Mouse (Mus musculus) c-Kit-positive CD71-positive TER-119-negative erythroid progenitor cells, embryonic 14.5 days (primary cell): ENCODE measurements around the gene Gm7137.
"Not testable (repeated sequence)": the region's sequence is repeated elsewhere in the genome, so short reads cannot be mapped to it uniquely, and the experiment has no call there.

Source experiments
- DNase-seq: peaks from one replicate; pipeline ENCODE4 v3.0.0-alpha.2; 2013; ENCODE audit warnings: low read depth

The Gm7137 gene

GRCm38 (mm10) chr10:77787876-77788275, at the start of gene Gm7137:
Gene Gm7137, minus strand, starts transcription at chr10:77788200.
- DNase-seq = not testable (repeated sequence)

GRCm38 (mm10) chr10:77835647-77836046, 47.6 kb upstream of the Gm7137 start, which contains the start of gene Krtap10-10:
Gene Krtap10-10, plus strand, starts transcription at chr10:77835947.
- no peak for DNase-seq

- no peak for DNase-seq
Observed at GRCm38 (mm10) chr10:77826951-77827350, 39.0 kb upstream of the Gm7137 start, which contains the start of gene Krtap10-4. Gene Krtap10-4, minus strand, starts transcription at chr10:77827095.

- no peak for DNase-seq
Observed at GRCm38 (mm10) chr10:77819203-77819602, 31.2 kb upstream of the Gm7137 start.

GRCm38 (mm10) chr10:77818523-77818922, 30.5 kb upstream of the Gm7137 start:
- DNase-seq = no peak

- DNase-seq = peak; percentile 7
Observed at GRCm38 (mm10) chr10:77815514-77815913, 27.5 kb upstream of the Gm7137 start.

- DNase-seq = no peak
Observed at GRCm38 (mm10) chr10:77814382-77814781, 26.4 kb upstream of the Gm7137 start, which contains the start of gene Gm2696. Gene Gm2696, plus strand, starts transcription at chr10:77814682.

- no peak for DNase-seq
Observed at GRCm38 (mm10) chr10:77811743-77812142, 23.7 kb upstream of the Gm7137 start, which contains the start of gene Gm9507. Gene Gm9507, minus strand, starts transcription at chr10:77811843.

- no peak for DNase-seq
Observed at GRCm38 (mm10) chr10:77804095-77804494, 16.1 kb upstream of the Gm7137 start.

GRCm38 (mm10) chr10:77798921-77799508, 11.0 kb upstream of the Gm7137 start, which contains the start of gene Gm19668:
Gene Gm19668, minus strand, starts transcription at chr10:77799133.
- no peak for DNase-seq

- not testable (repeated sequence) for DNase-seq
Observed at GRCm38 (mm10) chr10:77798164-77798920, 10.3 kb upstream of the Gm7137 start.

- no peak for DNase-seq
Observed at GRCm38 (mm10) chr10:77797677-77798076, 9.7 kb upstream of the Gm7137 start.

- DNase-seq = no peak
Observed at GRCm38 (mm10) chr10:77794976-77795375, 7.0 kb upstream of the Gm7137 start, which contains the start of gene Gm9639. Gene Gm9639, minus strand, starts transcription at chr10:77795076.

- no peak for DNase-seq
Observed at GRCm38 (mm10) chr10:77788621-77789020, 621 bp upstream of the Gm7137 start.

GRCm38 (mm10) chr10:77783396-77783795, 4.6 kb downstream of the Gm7137 start:
- not testable (repeated sequence) for DNase-seq

- not testable (repeated sequence) for DNase-seq
Observed at GRCm38 (mm10) chr10:77782442-77782841, 5.6 kb downstream of the Gm7137 start, which contains the start of gene Gm3250. Gene Gm3250, minus strand, starts transcription at chr10:77782542.

GRCm38 (mm10) chr10:77776844-77777243, 11.2 kb downstream of the Gm7137 start, which contains the start of gene Gm7138:
Gene Gm7138, minus strand, starts transcription at chr10:77776944.
- not testable (repeated sequence) for DNase-seq

GRCm38 (mm10) chr10:77772142-77772541, 15.9 kb downstream of the Gm7137 start:
- not testable (repeated sequence) for DNase-seq

- not testable (repeated sequence) for DNase-seq
Observed at GRCm38 (mm10) chr10:77771225-77771624, 16.8 kb downstream of the Gm7137 start, which contains the start of gene Gm3238. Gene Gm3238, minus strand, starts transcription at chr10:77771325.

GRCm38 (mm10) chr10:77769727-77770126, 18.3 kb downstream of the Gm7137 start:
- no peak for DNase-seq

GRCm38 (mm10) chr10:77759582-77759981, 28.4 kb downstream of the Gm7137 start, which contains the start of gene Gm3233:
Gene Gm3233, minus strand, starts transcription at chr10:77759682.
- not testable (repeated sequence) for DNase-seq

GRCm38 (mm10) chr10:77753448-77753847, 34.6 kb downstream of the Gm7137 start:
- no peak for DNase-seq
